Mouse (Mus musculus) embryonic facial prominence, embryonic 13.5 days (tissue): ENCODE data around the gene Baiap2l1. TPM values are rescaled to one million over a fixed set of nuclear protein-coding genes. Genes with fewer than 3 reads are reported as not detected.

Experiments used
- ATAC-seq: fragments of 200-750 bp; cut with Nextera tagmentation; 2 replicates; pipeline ENCODE4 v1.8.0; 2017; ENCODE audit warnings: low read depth; ENCODE audit not compliant: insufficient number of reproducible peaks, insufficient read depth, low FRiP score, low TSS enrichment
- H3K27ac ChIP-seq: fragments of 300-500 bp; sonication (generic); 2 replicates; pipeline ENCODE4 v1.5.1; 2015; ENCODE audit warnings: moderate library complexity, mild to moderate bottlenecking, inconsistent platforms
- H3K27me3 ChIP-seq: fragments of 300-500 bp; sonication (generic); 2 replicates; pipeline ENCODE4 v1.6.1; 2015; ENCODE audit warnings: mild to moderate bottlenecking, inconsistent platforms
- H3K36me3 ChIP-seq: fragments of 300-500 bp; sonication (generic); 2 replicates; pipeline ENCODE4 v1.6.1; 2015; ENCODE audit warnings: mild to moderate bottlenecking, inconsistent platforms
- H3K4me1 ChIP-seq: fragments of 300-500 bp; sonication (generic); 2 replicates; pipeline ENCODE4 v1.6.1; 2015; ENCODE audit warnings: inconsistent platforms
- H3K4me2 ChIP-seq: fragments of 300-500 bp; sonication (generic); 2 replicates; pipeline ENCODE4 v1.6.1; 2015; ENCODE audit warnings: moderate library complexity, mild to moderate bottlenecking, inconsistent platforms
- H3K4me3 ChIP-seq: fragments of 300-500 bp; sonication (generic); 2 replicates; pipeline ENCODE4 v1.5.1; 2015; ENCODE audit warnings: mild to moderate bottlenecking, inconsistent platforms
- H3K9ac ChIP-seq: fragments of 300-500 bp; sonication (generic); 2 replicates; pipeline ENCODE4 v1.6.1; 2015; ENCODE audit warnings: mild to moderate bottlenecking, inconsistent platforms
- H3K9me3 ChIP-seq: fragments of 300-500 bp; sonication (generic); 2 replicates; pipeline ENCODE4 v1.6.1; 2016; ENCODE audit warnings: inconsistent platforms
- WGBS: fragments of 180-500 bp; shearing (Covaris S2); methylation state at CpG from one replicate; pipeline ENCODE4 v1.1.7; 2015; ENCODE audit warnings: mixed read lengths; 5-methylcytosine and 5-hydroxymethylcytosine counted together
- polyA plus RNA-seq: library from polyadenylated mRNA; unstranded; fragments of >200 nt; fragmentation: Nextera tagmentation; extraction: Ambion mirVana; gene quantifications from 2 replicates; pipeline ENCODE4 v1.2.1, GENCODE M21; 2015

Gene Baiap2l1
- polyA plus RNA-seq, 1 experiment from 2014 or later = 4.4 TPM

GRCm38 (mm10) chr5:144312183-144312582 lies 45.7 kb downstream of the Baiap2l1 start:
- Histone ChIP-seq H3K27me3 (no peaks in the 10 kb centered on the region), H3K4me1 (peaks cover 7% of the 10 kb centered on the region), H3K9me3 (no peaks in the 10 kb centered on the region), H3K36me3 (no peaks in the 10 kb centered on the region), H3K27ac (no peak overlapping the region), H3K4me3 (no peak overlapping the region), H3K9ac (no peak overlapping the region), H3K4me2 (no peak overlapping the region)
- 70% methylated on average over 7 of the region's 7 CpGs for WGBS
- no peak for ATAC-seq

GRCm38 (mm10) chr5:144308929-144309328 lies 49.0 kb downstream of the Baiap2l1 start:
- Histone ChIP-seq H3K9me3 (no peaks in the 10 kb centered on the region), H3K4me3 (no peak overlapping the region), H3K4me2 (no peak overlapping the region), H3K9ac (no peak overlapping the region), H3K27ac (no peak overlapping the region), H3K36me3 (no peaks in the 10 kb centered on the region), H3K4me1 (peaks cover 12% of the 10 kb centered on the region), H3K27me3 (no peaks in the 10 kb centered on the region)
- no peak for ATAC-seq
- WGBS = 72% methylated on average over 4 of the region's 4 CpGs

- Histone ChIP-seq H3K4me1 (0 out of 2 replicates have a peak, but pooled peaks cover 5% of the 10 kb centered on the region), H3K27me3 (no peaks in the 10 kb centered on the region), H3K36me3 (no peaks in the 10 kb centered on the region), H3K9me3 (no peaks in the 10 kb centered on the region), H3K9ac (no peak overlapping the region), H3K4me3 (no peak overlapping the region), H3K27ac (no peak overlapping the region), H3K4me2 (no peak overlapping the region)
- 83% methylated on average over 2 of the region's 2 CpGs for WGBS
- ATAC-seq = no peak
Observed at GRCm38 (mm10) chr5:144303071-144303470, 54.8 kb downstream of the Baiap2l1 start.

GRCm38 (mm10) chr5:144296090-144296604 lies 61.8 kb downstream of the Baiap2l1 start:
- Histone ChIP-seq H3K27ac (no peak overlapping the region), H3K9ac (no peak overlapping the region), H3K4me2 (no peak overlapping the region), H3K4me1 (0 out of 2 replicates have a peak, but pooled peaks cover 4% of the 10 kb centered on the region), H3K27me3 (no peaks in the 10 kb centered on the region), H3K36me3 (no peaks in the 10 kb centered on the region), H3K4me3 (no peak overlapping the region), H3K9me3 (no peaks in the 10 kb centered on the region)
- ATAC-seq = no peak
- 81% methylated on average over 7 of the region's 7 CpGs for WGBS

GRCm38 (mm10) chr5:144295357-144295756 lies 62.6 kb downstream of the Baiap2l1 start:
- H3K36me3 ChIP-seq = no peaks in the 10 kb centered on the region
- H3K4me1 ChIP-seq = 0 out of 2 replicates have a peak, but pooled peaks cover 4% of the 10 kb centered on the region
- 74% methylated on average over 1 of the region's 1 CpGs for WGBS
- H3K27me3 ChIP-seq = no peaks in the 10 kb centered on the region
- H3K9ac ChIP-seq = no peak overlapping the region
- no peak overlapping the region for H3K4me2 ChIP-seq
- H3K4me3 ChIP-seq = no peak overlapping the region
- H3K9me3 ChIP-seq = no peaks in the 10 kb centered on the region
- no peak overlapping the region for H3K27ac ChIP-seq
- ATAC-seq = no peak

- no peak overlapping the region for H3K4me3 ChIP-seq
- no peaks in the 10 kb centered on the region for H3K27me3 ChIP-seq
- H3K9ac ChIP-seq = no peak overlapping the region
- H3K4me2 ChIP-seq = no peak overlapping the region
- no peaks in the 10 kb centered on the region for H3K9me3 ChIP-seq
- H3K4me1 ChIP-seq = 0 out of 2 replicates have a peak, but pooled peaks cover 4% of the 10 kb centered on the region
- no peak overlapping the region for H3K27ac ChIP-seq
- WGBS = 77% methylated on average over 7 of the region's 7 CpGs
- ATAC-seq = no peak
- no peaks in the 10 kb centered on the region for H3K36me3 ChIP-seq
Observed at GRCm38 (mm10) chr5:144294908-144295307, 63.0 kb downstream of the Baiap2l1 start.

- H3K4me2 ChIP-seq = no peak overlapping the region
- H3K27ac ChIP-seq = no peak overlapping the region
- H3K36me3 ChIP-seq = 0 out of 2 replicates have a peak, but pooled peaks cover 3% of the 10 kb centered on the region
- ATAC-seq = no peak
- 89% methylated on average over 4 of the region's 4 CpGs for WGBS
- no peak overlapping the region for H3K9ac ChIP-seq
- no peaks in the 10 kb centered on the region for H3K9me3 ChIP-seq
- 0 out of 2 replicates have a peak, but pooled peaks cover 3% of the 10 kb centered on the region for H3K4me1 ChIP-seq
- H3K27me3 ChIP-seq = no peaks in the 10 kb centered on the region
- H3K4me3 ChIP-seq = no peak overlapping the region
Observed at GRCm38 (mm10) chr5:144289769-144290440, 68.0 kb downstream of the Baiap2l1 start.

GRCm38 (mm10) chr5:144288391-144288790 lies 69.5 kb downstream of the Baiap2l1 start:
- Histone ChIP-seq H3K27ac (no peak overlapping the region), H3K36me3 (0 out of 2 replicates have a peak, but pooled peaks cover 3% of the 10 kb centered on the region), H3K4me1 (no peaks in the 10 kb centered on the region), H3K27me3 (no peaks in the 10 kb centered on the region), H3K9ac (no peak overlapping the region), H3K4me2 (no peak overlapping the region), H3K9me3 (no peaks in the 10 kb centered on the region), H3K4me3 (no peak overlapping the region)
- 84% methylated on average over 9 of the region's 9 CpGs for WGBS
- ATAC-seq = no peak

- H3K36me3 ChIP-seq = 0 out of 2 replicates have a peak, but pooled peaks cover 3% of the 10 kb centered on the region
- no peak overlapping the region for H3K4me2 ChIP-seq
- H3K27me3 ChIP-seq = no peaks in the 10 kb centered on the region
- no peak for ATAC-seq
- no peak overlapping the region for H3K27ac ChIP-seq
- whole genome bisulfite sequencing = 87% methylated on average over 3 of the region's 3 CpGs
- H3K4me3 ChIP-seq = no peak overlapping the region
- no peak overlapping the region for H3K9ac ChIP-seq
- no peaks in the 10 kb centered on the region for H3K9me3 ChIP-seq
- no peaks in the 10 kb centered on the region for H3K4me1 ChIP-seq
Observed at GRCm38 (mm10) chr5:144287267-144287820, 70.6 kb downstream of the Baiap2l1 start.

GRCm38 (mm10) chr5:144286591-144287266 lies 71.2 kb downstream of the Baiap2l1 start:
- 72% methylated on average over 9 of the region's 9 CpGs for WGBS
- no peak for ATAC-seq
- no peaks in the 10 kb centered on the region for H3K9me3 ChIP-seq

GRCm38 (mm10) chr5:144284599-144284998 lies 73.3 kb downstream of the Baiap2l1 start:
- H3K4me2 ChIP-seq = no peak overlapping the region
- no peaks in the 10 kb centered on the region for H3K27me3 ChIP-seq
- no peak overlapping the region for H3K27ac ChIP-seq
- H3K4me3 ChIP-seq = no peak overlapping the region
- ATAC-seq = no peak
- WGBS = 82% methylated on average over 5 of the region's 5 CpGs
- no peaks in the 10 kb centered on the region for H3K4me1 ChIP-seq
- H3K9ac ChIP-seq = no peak overlapping the region
- peaks cover 6% of the 10 kb centered on the region for H3K36me3 ChIP-seq
- no peaks in the 10 kb centered on the region for H3K9me3 ChIP-seq

More at GRCm38 (mm10) chr5:144286591-144287266, 71.2 kb downstream of the Baiap2l1 start:
- H3K4me2 ChIP-seq = no peak overlapping the region
- no peak overlapping the region for H3K27ac ChIP-seq
- H3K27me3 ChIP-seq = no peaks in the 10 kb centered on the region
- no peaks in the 10 kb centered on the region for H3K4me1 ChIP-seq
- no peak overlapping the region for H3K4me3 ChIP-seq
- no peak overlapping the region for H3K9ac ChIP-seq
- 0 out of 2 replicates have a peak, but pooled peaks cover 3% of the 10 kb centered on the region for H3K36me3 ChIP-seq
